Mouse (Mus musculus) stomach, embryonic 15.5 days (tissue): Measurements from ENCODE around the gene BC005624. TPM values are rescaled to one million over a fixed set of nuclear protein-coding genes. Genes with fewer than 3 reads are reported as not detected.
A peak's percentile ranks its signal among the peaks of the same experiment; 100 is the strongest.

Experiments
- ATAC-seq: fragments of 200-750 bp; cut with Nextera tagmentation; 2 replicates; pipeline ENCODE4 v1.8.0; 2017; ENCODE audit warnings: low read depth, moderate number of reproducible peaks, moderate TSS enrichment; ENCODE audit not compliant: insufficient read depth, low FRiP score
- H3K27ac ChIP-seq: fragments of 300-500 bp; sonication (generic); 2 replicates; pipeline ENCODE4 v1.5.1; 2015; ENCODE audit warnings: mild to moderate bottlenecking, inconsistent platforms
- H3K27me3 ChIP-seq: fragments of 300-500 bp; sonication (generic); replicated peaks from 2 replicates; pipeline ENCODE4 v1.6.1; 2015; ENCODE audit warnings: inconsistent platforms
- H3K36me3 ChIP-seq: fragments of 300-500 bp; sonication (generic); 2 replicates; pipeline ENCODE4 v1.6.1; 2015; ENCODE audit warnings: inconsistent platforms
- H3K4me1 ChIP-seq: fragments of 300-500 bp; sonication (generic); 2 replicates; pipeline ENCODE4 v1.6.1; 2015; ENCODE audit warnings: inconsistent platforms
- H3K4me2 ChIP-seq: fragments of 300-500 bp; sonication (generic); 2 replicates; pipeline ENCODE4 v1.6.1; 2015; ENCODE audit warnings: mild to moderate bottlenecking, inconsistent platforms
- H3K4me3 ChIP-seq: fragments of 300-500 bp; sonication (generic); replicated peaks from 2 replicates; pipeline ENCODE4 v1.5.1; 2015; ENCODE audit warnings: inconsistent platforms
- H3K9ac ChIP-seq: fragments of 300-500 bp; sonication (generic); 2 replicates; pipeline ENCODE4 v1.6.1; 2015; ENCODE audit warnings: inconsistent platforms
- H3K9me3 ChIP-seq: fragments of 300-500 bp; sonication (generic); 2 replicates; pipeline ENCODE4 v1.6.1; 2016; ENCODE audit warnings: inconsistent platforms
- WGBS: fragments of 180-500 bp; shearing (Covaris S2); methylation state at CpG from one replicate; pipeline ENCODE4 v1.1.7; 2015; 5-methylcytosine and 5-hydroxymethylcytosine counted together
- polyA plus RNA-seq: library from polyadenylated mRNA; unstranded; fragments of >200 nt; fragmentation: Nextera tagmentation; extraction: Ambion mirVana; gene quantifications from 2 replicates; pipeline ENCODE4 v1.2.1, GENCODE M21; 2015

The BC005624 gene
- polyA plus RNA-seq, 1 experiment from 2014 or later: 53.8 TPM

GRCm38 (mm10) chr2:31006434-31006833, 24.4 kb upstream of the BC005624 start:
- Histone ChIP-seq H3K27ac (no peak overlapping the region), H3K9me3 (no peaks in the 10 kb centered on the region), H3K4me3 (no peak overlapping the region), H3K36me3 (peaks cover 3% of the 10 kb centered on the region; the same call in 1 of the 2 replicates), H3K9ac (no peak overlapping the region), H3K27me3 (no peaks in the 10 kb centered on the region), H3K4me1 (no peaks in the 10 kb centered on the region; the same call in 1 of the 2 replicates), H3K4me2 (no peak overlapping the region)
- ATAC-seq: peak; percentile 70; the same call in 1 of the 2 replicates
- 71% methylated on average over 5 of the region's 5 CpGs for WGBS

DNA sequence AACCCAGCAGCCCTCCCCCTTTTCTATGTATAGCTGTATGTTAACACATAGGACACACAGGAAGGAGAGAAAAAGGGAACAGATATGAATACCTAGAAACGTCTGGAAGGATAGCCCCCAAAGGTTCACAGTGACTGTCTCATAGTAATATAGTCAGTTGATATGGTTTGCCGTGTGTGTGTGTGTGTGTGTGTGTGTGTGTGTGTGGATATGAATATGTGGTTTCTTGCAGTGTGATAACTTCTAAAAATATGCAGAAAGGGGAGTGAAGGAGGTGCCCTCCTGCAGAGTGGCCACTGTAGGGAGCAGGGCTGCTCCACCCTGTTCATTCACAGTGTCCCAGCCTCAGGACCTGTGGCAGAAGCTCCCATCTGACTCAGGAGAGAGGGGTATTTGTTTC, 23.5 kb upstream of the BC005624 start:
- Histone ChIP-seq H3K4me3 (no peak overlapping the region), H3K4me2 (no peak overlapping the region), H3K27me3 (no peaks in the 10 kb centered on the region), H3K36me3 (peaks cover 3% of the 10 kb centered on the region; the same call in 1 of the 2 replicates), H3K4me1 (no peaks in the 10 kb centered on the region; the same call in 1 of the 2 replicates), H3K9me3 (no peaks in the 10 kb centered on the region), H3K9ac (no peak overlapping the region), H3K27ac (no peak overlapping the region)
- no peak for ATAC-seq
- 63% methylated on average over 2 of the region's 2 CpGs for WGBS

GRCm38 (mm10) chr2:31002857-31003256, 20.9 kb upstream of the BC005624 start:
- Histone ChIP-seq H3K4me1 (no peaks in the 10 kb centered on the region; the same call in 1 of the 2 replicates), H3K9me3 (no peaks in the 10 kb centered on the region), H3K36me3 (peaks cover 9% of the 10 kb centered on the region; the same call in 1 of the 2 replicates), H3K9ac (no peak overlapping the region), H3K4me3 (no peak overlapping the region), H3K4me2 (no peak overlapping the region), H3K27ac (no peak overlapping the region), H3K27me3 (no peaks in the 10 kb centered on the region)
- whole genome bisulfite sequencing: 93% methylated on average over 10 of the region's 10 CpGs
- ATAC-seq: no peak; the same call in 1 of the 2 replicates

- no peak for ATAC-seq
Measured at GRCm38 (mm10) chr2:30998443-30999260, 16.7 kb upstream of the BC005624 start.

GRCm38 (mm10) chr2:30995432-30995996, 13.5 kb upstream of the BC005624 start:
- no peak overlapping the region for H3K4me2 ChIP-seq
- WGBS: 82% methylated on average over 11 of the region's 11 CpGs
- no peaks in the 10 kb centered on the region for H3K9me3 ChIP-seq
- peaks cover 6% of the 10 kb centered on the region; the same call in 1 of the 2 replicates for H3K36me3 ChIP-seq
- H3K4me1 ChIP-seq: no peaks in the 10 kb centered on the region
- ATAC-seq: no peak
- H3K27me3 ChIP-seq: no peaks in the 10 kb centered on the region
- H3K9ac ChIP-seq: no peak overlapping the region
- no peak overlapping the region for H3K4me3 ChIP-seq
- H3K27ac ChIP-seq: no peak overlapping the region

More at GRCm38 (mm10) chr2:30998443-30999260, 16.7 kb upstream of the BC005624 start:
- H3K36me3 ChIP-seq: peaks cover 6% of the 10 kb centered on the region; the same call in 1 of the 2 replicates
- no peaks in the 10 kb centered on the region for H3K9me3 ChIP-seq
- no peaks in the 10 kb centered on the region for H3K4me1 ChIP-seq
- H3K27ac ChIP-seq: no peak overlapping the region
- H3K4me2 ChIP-seq: no peak overlapping the region
- H3K4me3 ChIP-seq: no peak overlapping the region
- WGBS: 71% methylated on average over 8 of the region's 8 CpGs
- H3K27me3 ChIP-seq: no peaks in the 10 kb centered on the region
- H3K9ac ChIP-seq: no peak overlapping the region

DNA sequence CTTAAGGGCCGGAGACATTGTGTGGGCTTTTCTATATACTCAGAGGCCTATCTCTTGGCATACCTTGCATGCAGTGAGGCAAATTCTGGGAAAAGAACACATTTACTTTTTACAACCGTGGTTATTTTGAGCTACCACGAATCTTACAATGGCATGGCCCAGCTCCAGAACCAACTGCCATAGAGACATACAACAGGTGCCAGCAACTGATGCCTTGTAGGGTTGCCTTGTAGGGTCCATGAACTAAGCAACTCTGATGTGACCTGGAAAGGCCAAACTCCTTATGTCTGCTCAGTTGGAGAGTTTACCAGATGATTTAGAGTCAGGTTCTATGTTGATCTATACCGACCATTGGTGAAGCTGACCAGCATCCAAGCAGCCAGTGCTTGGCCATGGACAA, 12.9 kb upstream of the BC005624 start:
- Histone ChIP-seq H3K4me1 (no peaks in the 10 kb centered on the region), H3K36me3 (0 out of 2 replicates have a peak, but pooled peaks cover under 1% of the 10 kb centered on the region), H3K27ac (no peak overlapping the region), H3K4me3 (no peak overlapping the region), H3K27me3 (no peaks in the 10 kb centered on the region), H3K4me2 (no peak overlapping the region), H3K9ac (no peak overlapping the region), H3K9me3 (no peaks in the 10 kb centered on the region)
- ATAC-seq: no peak
- WGBS: 94% methylated on average over 4 of the region's 4 CpGs

- Histone ChIP-seq H3K9ac (no peak overlapping the region), H3K9me3 (no peaks in the 10 kb centered on the region), H3K36me3 (no peaks in the 10 kb centered on the region), H3K4me2 (no peak overlapping the region), H3K27ac (no peak overlapping the region), H3K4me1 (peaks cover 8% of the 10 kb centered on the region; the same call in 1 of the 2 replicates), H3K4me3 (no peak overlapping the region), H3K27me3 (no peaks in the 10 kb centered on the region)
- ATAC-seq: no peak
- 86% methylated on average over 9 of the region's 9 CpGs for WGBS
Measured at GRCm38 (mm10) chr2:30990221-30990620, 8.2 kb upstream of the BC005624 start.

GRCm38 (mm10) chr2:30985111-30986020, 3.4 kb upstream of the BC005624 start:
- H3K4me3 ChIP-seq: no peak overlapping the region
- no peak overlapping the region for H3K9ac ChIP-seq
- WGBS: 21% methylated on average over 17 of the region's 17 CpGs
- H3K36me3 ChIP-seq: peaks cover under 1% of the 10 kb centered on the region; the same call in 1 of the 2 replicates
- H3K9me3 ChIP-seq: no peaks in the 10 kb centered on the region
- no peak for ATAC-seq
- H3K4me2 ChIP-seq: peak overlapping the region; percentile 22
- H3K27ac ChIP-seq: peak overlapping the region; percentile 82
- peaks cover 26% of the 10 kb centered on the region for H3K4me1 ChIP-seq
- H3K27me3 ChIP-seq: no peaks in the 10 kb centered on the region

- H3K9ac ChIP-seq: no peak overlapping the region
- H3K4me1 ChIP-seq: peaks cover 29% of the 10 kb centered on the region
- ATAC-seq: no peak
- H3K9me3 ChIP-seq: no peaks in the 10 kb centered on the region
- 43% methylated on average over 7 of the region's 7 CpGs for WGBS
- peak overlapping the region; percentile 67 for H3K4me3 ChIP-seq
- no peaks in the 10 kb centered on the region for H3K27me3 ChIP-seq
- H3K27ac ChIP-seq: no peak overlapping the region
- peaks cover 20% of the 10 kb centered on the region; the same call in 1 of the 2 replicates for H3K36me3 ChIP-seq
- peak overlapping the region; percentile 77 for H3K4me2 ChIP-seq
Measured at GRCm38 (mm10) chr2:30983024-30983423, 1.0 kb upstream of the BC005624 start.

DNA sequence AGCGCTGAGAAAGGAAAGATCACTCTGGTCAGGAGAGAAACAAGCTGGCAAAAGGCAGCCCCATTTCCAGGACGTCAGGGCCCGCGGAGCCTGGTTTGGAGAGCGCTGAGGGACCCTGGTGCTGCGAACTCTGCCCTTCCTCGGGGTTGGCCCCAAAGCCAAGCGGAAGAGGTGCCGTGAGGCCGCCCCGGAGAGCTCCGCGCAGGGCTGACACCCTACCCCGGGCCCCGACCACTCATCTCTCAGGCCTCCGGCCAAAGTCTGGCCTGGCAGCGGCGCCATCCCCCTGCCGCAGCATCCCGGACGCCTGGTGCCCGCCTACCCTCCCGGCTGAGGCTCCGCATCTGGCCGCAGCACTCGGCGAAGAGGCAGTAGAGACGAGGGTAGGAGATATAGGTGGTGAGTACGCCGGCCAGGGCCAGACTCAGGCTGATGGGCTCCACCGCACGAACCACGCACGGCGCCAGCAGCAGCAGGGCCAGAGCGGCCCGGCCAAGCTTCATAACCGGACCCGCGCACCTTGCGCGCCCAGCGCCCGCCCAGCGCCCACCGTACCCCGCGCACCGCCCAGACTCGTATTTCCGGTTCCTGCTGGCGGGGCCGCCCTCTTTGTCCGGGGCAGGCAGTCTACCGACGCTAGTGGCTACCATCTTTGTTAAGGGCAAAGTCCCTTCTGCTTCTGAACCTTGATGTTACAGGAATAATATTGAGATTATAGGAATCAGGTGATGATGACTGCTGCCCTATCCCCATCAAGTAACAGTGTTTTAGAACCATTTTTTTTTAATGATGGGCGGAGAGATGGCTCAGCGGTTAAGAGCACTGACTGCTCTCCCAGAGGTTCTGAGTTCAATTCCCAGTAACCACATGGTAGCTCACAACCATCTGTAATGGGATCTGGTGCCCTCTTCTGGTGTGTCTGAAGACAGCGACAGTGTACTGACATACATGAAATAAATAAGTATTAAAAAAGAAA, 14.4 kb downstream of the BC005624 start, which contains the start of gene Tor1a:
Gene Tor1a (minus strand): TSS at position 582 of the 976 bp plus-strand sequence.
- Histone ChIP-seq H3K9ac (peak within 1 kb of the TSS; percentile 98), H3K27ac (peak within 1 kb of the TSS; percentile 78), H3K4me1 (peaks cover 19% of the 10 kb centered on the region), H3K36me3 (peaks cover 28% of the 10 kb centered on the region), H3K4me2 (peak within 1 kb of the TSS; percentile 81), H3K4me3 (peak within 1 kb of the TSS; percentile 92), H3K9me3 (no peaks in the 10 kb centered on the region), H3K27me3 (no peaks in the 10 kb centered on the region)
- WGBS: 2% methylated on average over 59 of the region's 59 CpGs
- peak; percentile 93 for ATAC-seq
